In the genomic region with DNA sequence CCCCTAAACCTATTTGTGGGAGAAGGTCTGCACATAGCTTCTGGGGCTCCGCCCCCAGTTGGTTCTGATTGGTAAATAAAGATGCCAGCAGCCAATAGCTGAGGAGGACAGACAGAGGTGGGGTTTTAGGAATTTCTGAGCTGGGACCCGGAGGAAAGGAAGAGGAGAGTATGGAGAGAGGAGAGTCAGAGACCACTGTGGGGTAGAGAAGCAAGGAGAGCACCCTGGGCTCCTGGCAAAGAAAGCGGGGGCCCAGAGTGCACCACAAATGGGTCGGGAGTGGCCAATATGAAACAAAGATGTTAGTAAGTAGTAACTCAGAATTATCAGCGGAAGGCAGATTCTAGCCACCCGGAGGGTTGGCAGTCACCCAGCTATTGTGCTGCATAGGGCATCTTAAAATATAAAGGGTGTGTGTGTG, we compare ENCODE assay signal across 7 mouse cellular contexts. TPM values are rescaled to one million over a fixed set of nuclear protein-coding genes. Genes with fewer than 3 reads are reported as not detected.
DNase-seq lines count a peak whose midpoint lies in the region; ATAC-seq and TF ChIP-seq lines count a peak whose summit lies in the region.

No protein-coding gene starts in this region.

- 26% methylated on average over 6 of the region's 6 CpGs for WGBS in forebrain, postnatal 0 days
- WGBS in liver, embryonic 12.5 days (ENCODE audit: insufficient replicate concordance) = 24% methylated on average over 6 of the region's 6 CpGs
- 16% methylated on average over 6 of the region's 6 CpGs for WGBS in olfactory bulb, adult 2 months

- H3K27ac ChIP-seq in forebrain, postnatal 0 days (ENCODE audit: low read depth, low read length) = peak overlapping the region; percentile 59; the same call in 1 of the 2 replicates
- H3K27ac ChIP-seq in liver, embryonic 12.5 days = no peak overlapping the region
- peak overlapping the region; percentile 45; the same call in 1 of the 2 replicates for H3K27ac ChIP-seq in olfactory bulb, adult 2 months (ENCODE audit: insufficient read depth, low read depth, low read length)

- TF ChIP-seq CTCF in forebrain, postnatal 0 days (IDR thresholded peaks at IDR 0.05; ENCODE audit: low read depth) = no peak
- TF ChIP-seq CTCF in olfactory bulb, adult 2 months (IDR thresholded peaks at IDR 0.05; ENCODE audit: insufficient read depth, low read depth, low read length) = no peak

- TF ChIP-seq POLR2A in olfactory bulb, adult 2 months (IDR thresholded peaks at IDR 0.05; ENCODE audit: insufficient read depth, low read depth, low read length) = 0 out of 2 replicates have a peak, but pooled peaks have one; percentile 36

- H3K36me3 ChIP-seq in forebrain, postnatal 0 days (ENCODE audit: insufficient read depth) = no peaks in the 10 kb centered on the region
- H3K36me3 ChIP-seq in liver, embryonic 12.5 days = peaks cover under 1% of the 10 kb centered on the region; the same call in 1 of the 2 replicates

- H3K27me3 ChIP-seq in forebrain, postnatal 0 days (ENCODE audit: insufficient read depth, low read length) = no peaks in the 10 kb centered on the region
- H3K27me3 ChIP-seq in liver, embryonic 12.5 days (replicated peaks) = no peaks in the 10 kb centered on the region

- peak; percentile 66 for ATAC-seq in forebrain, postnatal 0 days
- peak; percentile 38; the same call in 1 of the 2 replicates for ATAC-seq in liver, embryonic 12.5 days

- H3K4me3 ChIP-seq in forebrain, postnatal 0 days (ENCODE audit: low read depth, low read length) = peak overlapping the region; percentile 40
- peak overlapping the region; percentile 50 for H3K4me3 ChIP-seq in liver, embryonic 12.5 days
- peak overlapping the region; percentile 51 for H3K4me3 ChIP-seq in olfactory bulb, adult 2 months (ENCODE audit: insufficient read depth, low read depth, low read length)

- DNase-seq in right cerebral cortex, postnatal 10 days (ENCODE audit: low spot score in 2 of 2) = peak; percentile 57 to 77
- no peak for DNase-seq in right cerebral cortex, adult 2 months (ENCODE audit: low spot score in 2 of 2)
- DNase-seq in cerebellum, adult 9-11 months = peak; percentile 40
- peak; percentile 70 for DNase-seq in forebrain, postnatal 0 days
- no peak for DNase-seq in adrenal gland, adult 18-20 months (ENCODE audit: low spot score in 2 of 2)

- H3K4me2 ChIP-seq in forebrain, postnatal 0 days (ENCODE audit: low read depth) = peak overlapping the region; percentile 48
- H3K4me2 ChIP-seq in liver, embryonic 12.5 days = peak overlapping the region; percentile 64

- H3K9me3 ChIP-seq in forebrain, postnatal 0 days (ENCODE audit: low read length) = no peaks in the 10 kb centered on the region
- H3K9me3 ChIP-seq in liver, embryonic 12.5 days (replicated peaks) = no peaks in the 10 kb centered on the region

- H3K9ac ChIP-seq in forebrain, postnatal 0 days = peak overlapping the region; percentile 40
- H3K9ac ChIP-seq in liver, embryonic 12.5 days = peak overlapping the region; percentile 8; the same call in 1 of the 2 replicates

- H3K4me1 ChIP-seq in forebrain, postnatal 0 days (ENCODE audit: insufficient read depth) = peaks cover 10% of the 10 kb centered on the region
- H3K4me1 ChIP-seq in liver, embryonic 12.5 days = peaks cover 28% of the 10 kb centered on the region
- peaks cover 7% of the 10 kb centered on the region for H3K4me1 ChIP-seq in olfactory bulb, adult 2 months (ENCODE audit: control insufficient read depth, insufficient read depth, low read length)

RNA-seq across cellular contexts. Expression of gene Cebpzos, which starts 3.4 kb away (rescaled TPM):
- 40.1 and 44.6 TPM in 2 replicates for total RNA-seq in forebrain, postnatal 0 days (2014; rRNA removed)
- polyA plus RNA-seq in forebrain, postnatal 0 days (2015; fragmentation: Nextera tagmentation; extraction: Ambion mirVana) = 127 and 147 TPM in 2 replicates
- 56.2 and 59.7 TPM in 2 replicates for polyA plus RNA-seq in liver, embryonic 12.5 days (2016; fragmentation: Nextera tagmentation; extraction: Ambion mirVana)
- polyA plus RNA-seq in olfactory bulb, adult 2 months (2012; ENCODE audit: insufficient read depth, insufficient read length, low replicate concordance, missing spikeins) = not detected in 2 replicates
- 10 to 100 TPM; 34.0 to 38.2 TPM for total RNA-seq in adrenal gland, adult 18-20 months (2021)

RNA-seq across cellular contexts. Expression of gene Sult6b1, which starts 6.1 kb away (rescaled TPM):
- total RNA-seq in forebrain, postnatal 0 days (2014; rRNA removed) = not detected in 2 replicates
- polyA plus RNA-seq in forebrain, postnatal 0 days (2015; fragmentation: Nextera tagmentation; extraction: Ambion mirVana) = not detected in 2 replicates
- polyA plus RNA-seq in liver, embryonic 12.5 days (2016; fragmentation: Nextera tagmentation; extraction: Ambion mirVana) = 0.12 TPM in 1 of 2 replicates, not detected in the other
- polyA plus RNA-seq in olfactory bulb, adult 2 months (2012; ENCODE audit: insufficient read depth, insufficient read length, low replicate concordance, missing spikeins) = not detected in 2 replicates
- not detected for total RNA-seq in adrenal gland, adult 18-20 months (2021)

RNA-seq across cellular contexts. Expression of gene Cebpz, which starts 24.0 kb away (rescaled TPM):
- total RNA-seq in forebrain, postnatal 0 days (2014; rRNA removed) = 31.9 and 32.2 TPM in 2 replicates
- 49.8 and 50.0 TPM in 2 replicates for polyA plus RNA-seq in forebrain, postnatal 0 days (2015; fragmentation: Nextera tagmentation; extraction: Ambion mirVana)
- 51.3 and 53.5 TPM in 2 replicates for polyA plus RNA-seq in liver, embryonic 12.5 days (2016; fragmentation: Nextera tagmentation; extraction: Ambion mirVana)
- polyA plus RNA-seq in olfactory bulb, adult 2 months (2012; ENCODE audit: insufficient read depth, insufficient read length, low replicate concordance, missing spikeins) = not detected in 2 replicates
- total RNA-seq in adrenal gland, adult 18-20 months (2021) = 10 to 100 TPM; 46.4 to 50.8 TPM

RNA-seq across cellular contexts. Expression of gene Ndufaf7, which starts 24.1 kb away (rescaled TPM):
- 32.5 and 32.7 TPM in 2 replicates for total RNA-seq in forebrain, postnatal 0 days (2014; rRNA removed)
- 49.9 and 66.4 TPM in 2 replicates for polyA plus RNA-seq in forebrain, postnatal 0 days (2015; fragmentation: Nextera tagmentation; extraction: Ambion mirVana)
- polyA plus RNA-seq in liver, embryonic 12.5 days (2016; fragmentation: Nextera tagmentation; extraction: Ambion mirVana) = 38.7 and 41.8 TPM in 2 replicates
- not detected in 2 replicates for polyA plus RNA-seq in olfactory bulb, adult 2 months (2012; ENCODE audit: insufficient read depth, insufficient read length, low replicate concordance, missing spikeins)
- 10 to 100 TPM; 43.9 to 47.8 TPM for total RNA-seq in adrenal gland, adult 18-20 months (2021)

RNA-seq across cellular contexts. Expression of gene Eif2ak2, which starts 30.5 kb away (rescaled TPM):
- total RNA-seq in forebrain, postnatal 0 days (2014; rRNA removed) = 2.8 and 5.4 TPM in 2 replicates
- polyA plus RNA-seq in forebrain, postnatal 0 days (2015; fragmentation: Nextera tagmentation; extraction: Ambion mirVana) = 1.7 and 3.6 TPM in 2 replicates
- 10.3 and 12.0 TPM in 2 replicates for polyA plus RNA-seq in liver, embryonic 12.5 days (2016; fragmentation: Nextera tagmentation; extraction: Ambion mirVana)
- not detected in 2 replicates for polyA plus RNA-seq in olfactory bulb, adult 2 months (2012; ENCODE audit: insufficient read depth, insufficient read length, low replicate concordance, missing spikeins)
- total RNA-seq in adrenal gland, adult 18-20 months (2021) = 10 to 100 TPM; 18.8 to 20.7 TPM

Comparison
In these comparisons a context has a peak if more than half of its experiments do, and no peak if none do; other contexts are left out.
1. DNase-seq: peak in right cerebral cortex, postnatal 10 days (2 of 2), cerebellum, adult 9-11 months (single experiment) and forebrain, postnatal 0 days (single experiment); none in right cerebral cortex, adult 2 months (0 of 2) and adrenal gland, adult 18-20 months (0 of 2).
2. RNA of gene Cebpzos, which starts 3.4 kb away (polyA plus RNA-seq): 127 to 147 TPM in forebrain, postnatal 0 days and 56.2 to 59.7 TPM in liver, embryonic 12.5 days; not detected in olfactory bulb, adult 2 months; every median in the first group is over 10 times any median in the second.
3. Peak in every context shown above with its lines, with median percentiles within 50 percentile points of each other: H3K4me3 ChIP-seq.